Mouse (Mus musculus) Muller cell, postnatal 12 days (primary cell): ENCODE data around the gene Ptpn11.

Source experiments
- DNase-seq: peaks from one replicate; pipeline ENCODE4 v3.0.0-alpha.2; 2015; ENCODE audit errors: inconsistent ontology term

The Ptpn11 gene

DNA sequence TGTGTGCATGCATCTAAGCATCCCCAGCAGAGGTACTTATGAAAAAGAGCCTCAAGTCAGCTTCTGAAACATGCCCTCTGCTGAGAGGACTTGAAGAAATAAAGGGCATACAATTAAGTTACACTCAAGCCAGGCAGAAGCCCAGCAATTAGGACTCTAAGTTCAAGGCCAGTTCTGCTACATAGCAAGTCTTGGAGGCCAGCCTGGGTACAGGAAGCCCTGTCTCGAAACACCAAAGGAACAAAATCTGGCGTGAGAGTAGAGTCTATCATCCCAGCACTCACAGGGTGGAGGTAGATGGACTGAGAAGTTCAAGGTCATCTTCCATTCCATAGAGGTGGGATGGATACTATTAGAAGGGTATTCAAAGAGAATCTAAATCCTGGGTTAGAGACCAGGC is 6.8 kb downstream of the Ptpn11 start:
- DNase-seq: no peak

DNA sequence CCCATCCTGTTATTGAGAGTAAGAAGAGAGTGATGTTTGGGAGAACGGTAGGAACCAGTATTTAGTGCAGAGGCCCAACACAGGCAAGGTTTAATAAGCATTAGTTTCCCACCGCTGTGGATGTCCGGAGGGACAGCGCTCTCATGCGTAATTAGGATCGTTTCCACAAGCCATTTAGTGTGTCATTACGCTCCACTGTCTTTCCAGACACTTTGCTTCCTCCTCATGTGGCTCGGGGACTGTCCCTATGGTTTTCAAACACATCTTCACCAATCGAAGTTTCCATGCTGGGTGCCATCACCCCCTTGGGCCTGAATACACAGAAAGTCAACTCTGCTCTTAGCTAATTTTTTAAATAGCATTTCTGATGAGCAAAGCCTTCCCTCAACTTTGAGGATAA is 7.9 kb downstream of the Ptpn11 start:
- peak; percentile 26 for DNase-seq

DNA sequence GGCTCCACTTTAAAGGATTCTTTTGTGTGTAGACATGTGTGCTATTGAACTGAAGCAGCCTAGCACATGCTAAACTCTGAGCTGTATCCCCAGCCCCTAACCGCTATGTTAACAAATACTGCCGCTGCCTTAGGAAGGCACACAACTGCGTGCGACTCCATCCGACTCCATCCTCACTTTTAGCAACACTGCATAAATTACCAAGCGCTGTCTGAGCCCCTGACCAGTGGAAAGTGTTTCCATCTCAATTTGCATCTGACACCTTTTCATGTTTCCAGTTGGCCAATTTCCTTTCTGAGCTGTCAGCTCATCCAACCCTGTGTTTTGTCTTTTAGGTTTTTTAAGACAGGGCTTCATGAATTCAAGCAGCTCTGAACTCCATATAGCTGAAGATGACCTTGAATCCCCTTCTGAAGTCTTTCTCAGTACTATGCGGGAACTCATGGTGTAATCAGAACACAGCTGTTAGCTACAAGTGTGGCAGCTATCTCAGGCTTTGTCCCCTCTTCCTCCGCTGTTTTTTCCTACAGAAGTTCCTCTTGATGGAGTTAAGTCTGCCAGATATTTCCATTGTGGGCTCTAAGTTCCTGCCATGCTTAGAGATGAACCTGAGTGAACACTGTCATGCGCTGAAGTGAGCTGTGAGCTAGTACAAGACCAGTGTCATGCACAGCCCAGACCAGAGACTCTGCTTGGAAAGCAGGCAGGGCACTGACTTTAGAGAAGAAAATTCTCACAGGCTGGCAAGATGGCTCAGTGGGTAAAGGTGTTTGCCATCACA is 11.9 kb downstream of the Ptpn11 start:
- DNase-seq: no peak

DNA sequence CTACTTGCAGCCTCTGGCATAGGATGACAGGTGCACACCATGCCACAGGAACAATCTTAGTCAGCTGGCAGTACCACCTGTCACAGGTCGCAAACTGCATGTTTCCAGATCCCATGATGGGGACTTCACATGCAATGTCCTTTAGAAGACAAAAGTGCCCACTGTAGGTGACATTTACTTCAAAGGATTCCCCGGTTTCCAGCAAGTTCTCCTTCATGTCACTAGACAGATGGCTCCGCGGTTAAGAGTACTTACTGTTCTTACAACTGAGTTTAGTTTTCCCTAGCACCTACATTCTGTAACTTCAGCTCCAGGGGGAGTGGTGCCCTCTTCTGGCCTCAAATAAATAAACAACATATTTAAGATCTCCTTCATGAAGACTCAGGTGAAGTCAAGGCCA is 18.4 kb downstream of the Ptpn11 start:
- no peak for DNase-seq

DNA sequence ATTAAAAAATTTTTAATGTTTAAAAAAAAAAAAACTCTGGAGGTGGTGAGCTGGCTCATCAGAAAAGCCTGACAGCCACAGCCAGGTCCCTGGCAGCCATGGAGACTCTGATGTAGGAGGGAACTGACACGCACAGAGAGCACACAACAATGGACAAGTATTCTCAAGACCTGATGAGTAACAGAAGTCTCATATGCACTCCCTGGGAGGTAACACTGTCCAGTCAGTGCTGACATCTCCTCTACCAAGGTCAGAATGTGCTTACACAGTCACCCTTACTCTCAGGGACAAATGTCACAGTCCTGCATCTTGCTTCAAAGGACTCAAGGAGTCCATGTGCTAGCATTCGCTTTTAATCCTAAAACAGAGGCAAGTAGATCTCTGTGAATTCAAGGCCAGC is 21.6 kb downstream of the Ptpn11 start:
- peak; percentile 50 for DNase-seq

DNA sequence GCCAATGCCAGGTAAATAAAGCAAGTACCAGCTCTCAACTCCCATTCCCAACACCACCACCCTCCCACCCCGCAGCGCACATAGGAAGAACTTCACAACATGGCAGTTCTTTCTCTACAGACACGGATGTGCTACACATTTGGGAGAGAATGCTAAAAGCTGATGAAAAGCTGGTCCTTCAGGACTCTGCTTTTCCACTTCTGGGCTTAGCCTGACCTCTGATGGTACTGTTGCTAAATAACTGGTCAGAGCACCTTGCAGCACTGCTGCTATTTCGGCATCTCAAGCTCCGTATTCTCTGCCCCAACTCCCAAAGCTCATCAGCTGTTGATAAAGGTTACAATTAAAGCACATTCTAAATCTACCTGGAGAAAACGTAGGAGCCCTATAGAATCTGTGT is 24.3 kb downstream of the Ptpn11 start:
- DNase-seq: no peak

DNA sequence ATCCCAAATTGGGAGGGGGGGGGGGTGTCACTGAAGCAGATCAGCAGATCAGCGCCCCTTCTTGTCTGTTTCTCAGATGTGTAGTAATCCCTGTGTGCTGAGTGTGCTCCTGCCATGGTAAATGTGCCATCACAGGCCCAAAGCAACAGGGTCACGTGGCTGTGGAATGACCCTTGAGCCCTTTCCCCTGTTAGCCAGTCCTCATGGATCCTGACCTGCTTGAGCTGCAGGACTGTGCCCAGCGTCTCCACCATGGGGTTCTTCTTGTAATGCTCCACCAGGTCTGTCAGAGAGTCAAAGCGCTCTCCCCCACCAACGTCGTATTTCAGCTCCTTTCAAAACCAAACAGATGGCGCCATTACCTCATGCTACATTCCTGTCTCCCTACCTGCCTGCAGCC is 28.3 kb downstream of the Ptpn11 start:
- no peak for DNase-seq

DNA sequence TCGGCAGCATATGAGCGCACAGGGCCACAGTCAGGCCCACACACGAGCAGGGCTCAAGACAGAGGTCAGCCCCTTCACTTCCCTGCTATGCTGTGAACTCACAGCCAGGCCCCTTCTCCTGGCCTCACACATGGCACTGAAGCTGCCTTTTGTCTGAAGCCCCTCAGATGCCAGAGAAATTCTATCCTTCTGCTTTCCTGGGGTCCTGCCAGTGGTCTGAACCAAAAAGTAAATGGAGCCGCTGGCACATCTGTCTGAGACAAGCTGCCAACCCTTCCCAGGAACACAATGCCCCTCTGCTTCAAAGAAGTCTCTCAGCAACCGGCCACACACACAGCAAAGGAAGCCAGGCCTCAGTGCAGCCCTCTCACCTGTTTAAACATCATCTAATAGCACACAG is 28.9 kb downstream of the Ptpn11 start:
- no peak for DNase-seq

DNA sequence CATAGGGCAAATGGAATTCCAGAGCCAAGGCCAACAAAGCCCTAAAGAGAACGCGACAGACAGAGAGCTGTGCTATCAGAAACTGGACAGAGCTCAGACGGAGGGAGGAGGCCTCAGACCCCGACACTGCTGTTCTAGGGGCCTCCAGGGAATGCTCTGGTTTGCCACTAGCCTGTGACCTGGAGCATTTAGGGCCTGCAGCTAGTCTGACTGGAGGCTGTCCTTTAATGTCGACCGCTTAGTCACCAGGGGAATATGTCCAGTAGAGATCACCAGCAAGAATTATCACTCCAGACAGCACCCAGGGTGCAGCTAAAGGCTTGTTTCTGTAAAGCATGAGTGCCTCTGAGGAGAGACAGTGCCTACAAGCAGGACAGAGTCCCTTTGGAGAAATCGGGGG is 32.2 kb downstream of the Ptpn11 start:
- DNase-seq: no peak

DNA sequence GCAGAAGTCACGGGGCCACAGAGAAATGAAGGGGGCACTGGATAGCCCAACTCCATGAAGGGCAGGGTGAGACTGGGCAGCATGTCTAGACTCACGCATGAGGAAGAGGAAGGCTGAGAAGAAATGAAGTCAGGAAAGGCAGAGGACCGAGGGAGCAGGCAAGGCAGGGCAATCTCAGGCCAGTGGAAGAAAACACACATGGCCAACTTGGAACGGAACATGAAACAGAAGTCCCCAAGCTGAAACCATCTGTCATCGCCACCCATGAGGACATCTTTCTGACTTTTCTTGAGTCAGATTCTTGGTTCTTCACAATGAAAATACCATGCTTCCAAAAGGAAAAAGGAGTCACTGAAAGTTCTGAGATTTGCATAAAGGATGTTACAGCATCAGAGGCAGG is 33.7 kb downstream of the Ptpn11 start:
- DNase-seq: no peak

DNA sequence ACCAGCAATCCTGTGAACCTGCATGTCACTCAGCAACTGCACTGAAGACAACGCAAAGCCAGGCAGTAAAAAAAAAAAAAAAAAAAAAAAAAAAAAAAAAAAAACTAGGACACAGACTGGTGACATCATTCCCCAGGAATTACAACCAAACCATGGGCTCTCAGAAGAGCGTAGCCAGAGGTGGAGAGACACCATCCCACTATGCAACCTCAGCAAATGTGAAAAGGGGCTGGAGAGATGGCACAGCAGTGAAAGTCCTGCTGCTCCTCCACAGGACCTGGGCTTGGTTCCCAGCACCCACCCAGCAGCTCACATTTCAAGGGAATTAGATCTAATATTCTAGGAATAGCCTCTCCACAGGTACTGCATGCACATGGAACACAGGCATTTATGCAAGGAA is 34.2 kb downstream of the Ptpn11 start:
- peak; percentile 70 for DNase-seq

DNA sequence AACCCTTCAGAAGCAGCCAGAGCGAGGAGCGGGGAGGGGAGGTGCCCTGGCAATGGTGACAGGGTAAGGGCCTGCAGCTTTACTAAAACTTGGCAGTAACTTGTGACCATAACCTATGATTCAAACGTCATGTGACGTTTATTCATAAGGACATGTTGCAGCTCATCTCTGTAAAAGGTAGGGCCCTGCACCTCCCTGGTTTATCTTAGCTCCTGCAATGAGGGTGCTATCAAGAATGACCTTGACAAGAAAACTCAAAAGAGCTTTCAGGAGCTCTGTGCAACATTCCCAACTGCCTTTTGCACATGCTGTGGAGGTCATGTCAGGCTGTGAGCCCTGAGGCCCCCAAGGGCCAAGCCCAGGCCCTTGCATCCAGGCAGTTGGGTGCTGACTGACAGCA is 35.1 kb downstream of the Ptpn11 start:
- DNase-seq: no peak

DNA sequence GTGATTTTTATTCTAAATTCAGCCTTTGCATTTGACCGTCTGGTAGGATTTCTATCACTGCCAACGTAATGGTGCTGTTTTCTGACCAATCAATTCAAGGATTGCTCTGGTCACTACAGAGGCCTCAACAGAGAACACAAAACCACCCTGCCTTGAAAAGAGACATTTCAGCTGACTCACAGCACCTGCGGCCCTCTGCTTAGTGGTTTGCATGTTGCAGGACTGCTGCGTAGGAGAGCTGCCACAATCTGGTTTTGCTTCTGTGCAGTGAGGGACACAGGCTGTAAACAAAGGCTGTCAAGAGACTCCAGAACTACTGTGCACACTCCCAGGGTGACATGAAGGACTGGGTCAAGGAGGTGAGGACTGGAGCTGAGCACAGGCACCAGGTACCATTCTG is 40.5 kb downstream of the Ptpn11 start:
- no peak for DNase-seq

DNA sequence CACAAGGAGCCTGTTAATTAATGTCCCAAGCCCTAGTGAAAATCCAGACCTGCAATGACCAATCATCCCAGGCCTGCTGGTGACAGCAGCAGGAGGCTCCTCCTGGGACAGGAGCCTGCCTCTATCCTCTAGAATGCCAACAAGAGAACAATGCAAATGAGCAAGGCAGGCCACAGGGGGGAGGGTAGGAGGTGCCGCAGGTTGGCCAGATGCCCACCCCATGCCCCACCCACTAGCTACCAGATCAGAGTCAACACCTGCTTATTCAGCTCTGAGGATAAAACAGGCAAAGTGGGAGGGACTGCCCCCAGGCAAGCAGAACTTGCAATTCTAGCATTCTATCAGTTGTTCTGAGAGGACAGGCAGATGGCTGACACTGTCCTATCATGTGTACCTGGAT is 42.0 kb downstream of the Ptpn11 start:
- DNase-seq: peak; percentile 32

DNA sequence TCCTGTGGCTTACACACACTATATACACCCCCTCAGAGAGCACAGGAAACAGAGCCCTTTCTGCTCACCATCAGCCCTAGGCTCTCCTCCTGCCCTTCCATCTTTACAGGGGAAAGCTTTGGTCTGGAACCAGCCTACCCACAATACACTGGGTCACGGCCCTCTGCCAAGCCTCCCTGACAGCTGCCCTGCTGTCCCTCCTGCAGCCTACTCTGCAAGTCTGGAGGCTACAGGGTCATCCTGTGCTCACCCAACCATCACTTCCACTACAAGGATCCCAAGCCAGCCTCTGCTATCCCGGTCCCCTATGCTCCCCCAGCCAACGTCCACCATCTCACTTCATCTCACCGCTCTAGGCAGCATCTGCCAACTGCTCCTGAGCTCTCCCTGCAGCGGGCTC is 44.9 kb downstream of the Ptpn11 start:
- no peak for DNase-seq

DNA sequence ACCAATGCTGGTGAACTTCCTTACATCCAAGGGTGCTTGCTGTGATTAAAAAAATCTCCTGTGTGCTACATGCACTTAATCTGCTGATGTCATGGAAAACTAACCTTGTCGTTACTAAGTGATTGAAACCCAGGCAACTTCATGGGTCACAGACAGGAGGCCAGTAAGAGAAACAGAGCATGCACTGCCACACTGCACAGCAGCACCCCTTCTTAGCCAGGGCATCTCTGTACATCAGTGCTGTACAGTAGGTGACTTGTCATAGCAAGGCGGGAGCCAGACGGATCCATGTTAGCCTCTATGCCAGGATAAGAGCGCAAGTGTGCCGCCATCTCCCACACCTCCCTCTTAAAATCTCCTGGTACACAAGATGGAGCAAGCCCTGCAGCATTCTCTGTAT is 45.6 kb downstream of the Ptpn11 start:
- DNase-seq: no peak

DNA sequence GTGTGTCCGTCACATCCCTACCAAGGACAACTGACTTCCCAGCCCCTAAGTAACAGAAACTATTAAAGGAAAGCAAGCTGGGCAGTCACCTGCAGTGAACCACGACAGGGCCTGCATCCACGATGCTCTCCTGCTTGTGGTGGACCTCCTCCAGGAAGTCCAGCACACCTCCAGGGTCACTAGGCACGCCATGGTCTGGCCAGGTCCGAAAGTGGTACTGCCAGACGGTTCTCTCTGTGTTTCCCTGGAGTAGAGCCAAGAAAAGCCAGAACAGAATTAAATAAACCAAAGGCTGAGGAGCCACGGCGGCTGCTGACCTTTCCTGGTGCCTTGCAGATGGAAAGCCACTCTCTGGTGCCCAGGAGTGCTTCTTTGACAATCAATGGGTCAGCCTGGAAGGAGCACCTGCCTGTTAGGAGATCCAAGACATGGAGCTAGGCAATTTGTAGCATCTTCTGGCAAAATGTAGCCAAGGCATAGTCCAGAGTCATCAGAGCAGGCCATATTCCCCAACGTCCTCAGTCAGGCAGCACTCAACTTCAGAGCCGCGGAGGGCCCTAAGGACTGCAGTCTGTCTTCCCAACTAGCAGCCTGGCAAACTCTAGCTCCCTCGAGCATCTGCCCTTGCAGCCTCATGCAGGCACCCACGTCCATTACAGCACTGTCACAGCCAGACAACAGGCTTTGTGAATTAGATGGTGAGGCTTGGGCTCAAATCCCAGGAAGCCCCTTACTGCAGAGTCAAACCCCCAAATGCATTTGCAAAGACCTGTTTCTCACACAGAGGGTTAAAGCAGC is 46.6 kb downstream of the Ptpn11 start:
- no peak for DNase-seq

DNA sequence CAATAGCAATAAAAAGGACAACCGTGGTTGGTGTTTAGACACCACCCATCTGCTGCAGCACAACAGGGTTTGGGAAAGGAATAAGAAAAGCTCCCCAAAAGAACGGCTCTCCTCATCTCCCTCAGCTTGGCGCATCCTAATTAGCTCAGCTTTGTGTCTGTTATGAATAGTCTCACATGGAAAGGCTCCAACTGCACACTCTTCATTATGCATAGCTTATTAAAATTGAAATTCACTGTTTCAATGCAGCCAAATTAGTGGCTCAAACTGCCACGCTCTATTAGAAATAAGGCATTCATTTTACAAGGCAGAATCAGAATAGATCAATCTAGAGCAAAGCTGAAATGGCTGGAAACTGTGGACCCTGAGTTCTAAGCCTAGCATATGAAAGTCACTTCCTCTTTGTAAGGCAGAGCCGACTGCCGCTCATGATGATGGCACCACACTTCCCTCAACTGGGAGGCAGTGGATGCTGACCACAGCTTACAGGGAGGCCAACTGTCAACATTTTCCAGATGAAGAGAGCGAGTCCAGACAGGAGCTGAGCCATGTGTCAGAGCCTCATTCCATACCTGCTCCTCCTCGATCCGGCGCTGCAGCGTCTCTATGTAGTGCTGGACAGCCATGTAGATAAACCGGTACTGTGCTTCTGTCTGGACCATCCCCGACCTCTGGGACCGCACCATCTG is 48.6 kb downstream of the Ptpn11 start:
- peak; percentile 70 for DNase-seq

DNA sequence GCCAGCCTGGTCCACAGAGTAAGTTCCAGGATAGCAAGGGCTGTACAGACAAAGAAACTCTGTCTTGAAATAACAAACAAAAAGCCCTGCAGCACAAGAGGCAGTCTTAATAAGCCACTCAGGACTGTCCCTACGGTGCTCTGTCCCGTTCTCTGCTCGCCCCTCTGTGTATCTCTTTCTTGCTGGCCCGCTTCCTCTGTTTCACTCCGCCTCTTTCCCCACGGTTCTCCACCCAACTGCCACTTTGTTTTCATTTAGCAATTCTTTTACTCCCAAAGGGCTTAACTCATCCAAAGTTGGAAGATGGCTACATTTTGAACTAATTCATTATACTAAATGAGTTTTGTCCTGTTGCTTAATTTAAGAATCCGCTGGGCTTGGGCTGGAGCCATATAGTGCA is 50.9 kb downstream of the Ptpn11 start:
- no peak for DNase-seq

DNA sequence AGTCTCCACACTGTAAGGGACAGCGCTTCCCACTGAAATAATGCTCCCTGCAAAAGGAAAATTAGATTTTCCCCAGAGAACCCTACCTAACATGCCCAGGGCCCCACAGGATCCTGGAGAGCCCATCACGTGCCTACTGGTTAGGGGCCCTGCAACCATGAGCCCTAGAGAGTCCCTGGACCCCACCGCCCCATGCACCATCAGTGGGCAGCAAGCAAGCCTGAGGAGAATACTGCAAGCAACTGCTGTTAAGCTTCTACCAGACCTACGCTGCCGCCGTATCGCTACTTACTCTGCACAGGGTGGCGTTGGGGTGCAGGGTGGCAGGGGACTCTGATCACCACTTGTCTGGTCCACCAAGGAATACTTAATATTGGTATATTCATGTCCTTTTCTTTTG is 54.1 kb downstream of the Ptpn11 start:
- DNase-seq: no peak

DNA sequence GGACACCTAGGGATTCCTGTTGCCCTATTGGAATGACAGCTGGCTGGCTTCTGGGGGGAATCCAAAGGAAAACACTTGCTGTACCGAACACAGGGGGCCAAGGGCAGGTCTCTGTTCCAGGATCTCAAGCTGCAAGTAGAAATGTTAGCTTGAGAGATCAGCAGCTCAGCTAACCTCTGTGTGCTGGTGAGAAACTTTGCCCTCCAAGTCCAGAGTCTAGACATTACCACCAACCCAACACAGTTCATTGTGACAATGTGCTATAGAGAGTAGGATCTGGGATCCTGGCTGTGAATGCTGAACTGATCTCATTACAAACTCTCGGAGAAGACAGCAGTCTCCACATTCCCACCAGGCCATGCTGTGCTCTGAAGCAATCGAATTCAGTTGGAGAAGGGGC is 59.4 kb downstream of the Ptpn11 start:
- no peak for DNase-seq

DNA sequence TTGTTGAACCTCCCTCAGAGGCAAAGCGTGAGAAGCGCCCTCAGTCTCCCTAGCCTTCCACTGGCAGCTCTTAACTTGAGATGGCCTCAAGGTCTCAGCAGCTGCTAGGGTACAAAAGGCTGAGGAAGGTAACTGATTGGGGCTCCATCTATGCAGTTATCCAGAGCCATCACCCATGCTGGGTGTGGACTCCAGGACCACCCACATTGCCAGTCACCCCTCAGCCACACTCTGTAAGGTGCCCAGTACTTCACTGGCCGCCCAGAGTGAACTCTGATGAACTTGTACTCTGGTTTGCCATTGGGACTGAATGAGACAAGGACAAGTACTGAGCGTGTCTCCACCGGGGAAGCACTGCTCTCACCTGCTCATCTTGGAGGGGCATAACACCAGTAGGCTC is 61.9 kb downstream of the Ptpn11 start:
- DNase-seq: no peak

DNA sequence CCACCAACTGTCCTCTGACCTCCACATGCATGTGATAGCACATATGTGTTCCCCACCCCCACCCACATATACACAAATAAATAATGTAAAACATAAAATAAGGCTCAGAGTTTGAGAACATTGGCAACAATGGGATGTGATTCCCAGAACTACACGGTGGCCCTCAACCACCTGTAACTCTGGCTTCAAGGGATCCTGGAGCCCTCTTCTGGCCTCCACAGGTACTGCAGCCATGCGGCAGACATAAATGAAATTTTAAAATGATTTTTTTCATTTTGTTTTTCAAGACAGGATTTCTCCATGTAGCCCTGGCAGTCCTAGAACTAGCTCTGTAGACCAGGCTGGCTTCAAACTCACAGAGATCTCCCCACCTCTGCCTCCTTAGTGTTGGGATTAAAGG is 65.1 kb downstream of the Ptpn11 start:
- DNase-seq: no peak
